Mouse (Mus musculus) myocyte (in vitro differentiated cells): ENCODE data around the gene Dda1. TPM values are rescaled to one million over a fixed set of nuclear protein-coding genes. Genes with fewer than 3 reads are reported as not detected.

Source experiments
- H3K27me3 ChIP-seq: one replicate; pipeline ENCODE4 v1.6.1; 2011; ENCODE audit not compliant: control insufficient read depth, insufficient read depth, insufficient read length
- H3K36me3 ChIP-seq: one replicate; pipeline ENCODE4 v1.6.1; 2011; ENCODE audit not compliant: control insufficient read depth, insufficient read depth
- H3K4me2 ChIP-seq: one replicate; pipeline ENCODE4 v1.6.1; 2011; ENCODE audit warnings: low read depth, control low read depth
- H3K4me3 ChIP-seq: one replicate; pipeline ENCODE4 v1.5.1; 2011; ENCODE audit warnings: mild to moderate bottlenecking, control low read depth, moderate library complexity
- H3K79me2 ChIP-seq: one replicate; pipeline ENCODE4 v1.6.1; 2011; ENCODE audit not compliant: control insufficient read depth, insufficient read depth
- H3ac ChIP-seq: one replicate; pipeline ENCODE4 v1.6.1; 2011; ENCODE audit not compliant: control insufficient read depth, insufficient read length
- CEBPB ChIP-seq: IDR thresholded peaks from 2 replicates; pipeline ENCODE4 v1.6.1; 2011; ENCODE audit warnings: mild to moderate bottlenecking, moderate library complexity; ENCODE audit not compliant: poor library complexity, insufficient read depth, severe bottlenecking
- E2F4 ChIP-seq: IDR thresholded peaks from one replicate; pipeline ENCODE4 v1.6.1; 2011; ENCODE audit warnings: mild to moderate bottlenecking, control low read depth, moderate library complexity; ENCODE audit not compliant: insufficient read depth
- MAX ChIP-seq: IDR thresholded peaks from one replicate; pipeline ENCODE4 v1.6.1; 2011; ENCODE audit warnings: low read depth, mild to moderate bottlenecking, control low read depth
- MYOD1 ChIP-seq, 3 experiments: IDR thresholded peaks; one replicate each; pipeline ENCODE4 v1.6.1; 2011; ENCODE audit warnings: control low read depth in 2 of 3, low read depth in 2 of 3, mild to moderate bottlenecking in 2 of 3, moderate library complexity in 1 of 3; ENCODE audit not compliant: insufficient read length in 2 of 3, control insufficient read depth in 1 of 3
- MYOG ChIP-seq, 3 experiments: IDR thresholded peaks; one replicate each; pipeline ENCODE4 v1.6.1; 2011; ENCODE audit warnings: control low read depth in 2 of 3, low read depth in 2 of 3, mild to moderate bottlenecking in 2 of 3; ENCODE audit not compliant: insufficient read length in 2 of 3, control insufficient read depth in 1 of 3, insufficient read depth in 1 of 3
- POLR2A ChIP-seq: IDR thresholded peaks from one replicate; pipeline ENCODE4 v1.6.1; 2011; ENCODE audit warnings: low read depth, mild to moderate bottlenecking, control low read depth, moderate library complexity; ENCODE audit not compliant: insufficient read length
- POLR2AphosphoS2 ChIP-seq: IDR thresholded peaks from one replicate; pipeline ENCODE4 v1.6.1; 2011; ENCODE audit warnings: low read depth, control low read depth; ENCODE audit not compliant: insufficient read length
- REST ChIP-seq: IDR thresholded peaks from one replicate; pipeline ENCODE4 v1.6.1; 2011; ENCODE audit warnings: mild to moderate bottlenecking, control low read depth, moderate library complexity; ENCODE audit not compliant: insufficient read depth, insufficient read length
- SRF ChIP-seq: IDR thresholded peaks from one replicate; pipeline ENCODE4 v1.6.1; 2011; ENCODE audit warnings: low read depth; ENCODE audit not compliant: control insufficient read depth, insufficient read length
- TCF12 ChIP-seq: IDR thresholded peaks from one replicate; pipeline ENCODE4 v1.6.1; 2011; ENCODE audit warnings: mild to moderate bottlenecking, control low read depth; ENCODE audit not compliant: poor library complexity, insufficient read depth, severe bottlenecking
- TCF3 ChIP-seq: IDR thresholded peaks from one replicate; pipeline ENCODE4 v1.6.1; 2011; ENCODE audit warnings: low read depth, control low read depth; ENCODE audit not compliant: insufficient read length
- USF1 ChIP-seq: IDR thresholded peaks from one replicate; pipeline ENCODE4 v1.6.1; 2011; ENCODE audit warnings: low read depth, mild to moderate bottlenecking, control low read depth, moderate library complexity
- polyA plus RNA-seq: library from polyadenylated mRNA; unstranded; fragments of >200 nt; fragmentation: generic; extraction: Trizol; gene quantifications from one replicate; pipeline ENCODE4 v1.2.1, GENCODE M21; 2012; ENCODE audit warnings: missing spikeins

The Dda1 gene
- polyA plus RNA-seq, 1 experiment = 117 TPM

GRCm38 (mm10) chr8:71474344-71474743 is 5.3 kb downstream of the Dda1 start:
- Histone ChIP-seq H3K4me2 (no peak overlapping the region), H3K4me3 (no peak overlapping the region), H3K79me2 (peaks cover 22% of the 10 kb centered on the region), H3K27me3 (no peaks in the 10 kb centered on the region), H3K36me3 (peaks cover 5% of the 10 kb centered on the region), H3ac (no peak overlapping the region)
- TF ChIP-seq REST (no peak), USF1 (no peak), POLR2A (no peak), TCF3 (no peak), TCF12 (no peak), E2F4 (no peak), POLR2AphosphoS2 (no peak), MAX (no peak), MYOG (IDR thresholded peaks at IDR 0.05; ENCODE audit: control insufficient read depth in 1 of 3, insufficient read depth in 1 of 3, insufficient read length in 2 of 3, low read depth in 2 of 3) (no peak), CEBPB (no peak), MYOD1 (IDR thresholded peaks at IDR 0.05; ENCODE audit: control insufficient read depth in 1 of 3, insufficient read length in 2 of 3, low read depth in 2 of 3) (no peak), SRF (no peak)

- no peak overlapping the region for H3ac ChIP-seq
- H3K36me3 ChIP-seq = peaks cover 5% of the 10 kb centered on the region
- H3K27me3 ChIP-seq = no peaks in the 10 kb centered on the region
- TF ChIP-seq TCF12 (no peak), SRF (no peak), CEBPB (no peak), REST (no peak), POLR2AphosphoS2 (no peak), MAX (no peak), MYOD1 (IDR thresholded peaks at IDR 0.05; ENCODE audit: control insufficient read depth in 1 of 3, insufficient read length in 2 of 3, low read depth in 2 of 3) (no peak), TCF3 (no peak), MYOG (IDR thresholded peaks at IDR 0.05; ENCODE audit: control insufficient read depth in 1 of 3, insufficient read depth in 1 of 3, insufficient read length in 2 of 3, low read depth in 2 of 3) (no peak), USF1 (no peak)
- H3K4me2 ChIP-seq = no peak overlapping the region
- H3K79me2 ChIP-seq = peaks cover 15% of the 10 kb centered on the region
- H3K4me3 ChIP-seq = no peak overlapping the region
These were observed 6.0 kb downstream of the Dda1 start for GRCm38 (mm10) chr8:71474785-71475701.

GRCm38 (mm10) chr8:71475702-71476075 is 6.7 kb downstream of the Dda1 start:
- Histone ChIP-seq H3K27me3 (no peaks in the 10 kb centered on the region), H3K4me3 (no peak overlapping the region), H3K4me2 (peak overlapping the region; percentile 61), H3K79me2 (peaks cover 9% of the 10 kb centered on the region), H3K36me3 (peaks cover 5% of the 10 kb centered on the region), H3ac (peak overlapping the region; percentile 71)
- TF ChIP-seq CEBPB (no peak), POLR2AphosphoS2 (peak; percentile 71)

GRCm38 (mm10) chr8:71476099-71476940 is 7.3 kb downstream of the Dda1 start:
- Histone ChIP-seq H3K79me2 (peaks cover 4% of the 10 kb centered on the region), H3K4me2 (peak overlapping the region; percentile 61), H3K27me3 (no peaks in the 10 kb centered on the region), H3ac (peak overlapping the region; percentile 71), H3K36me3 (peaks cover 5% of the 10 kb centered on the region), H3K4me3 (no peak overlapping the region)
- peak in 1 of 3 experiments; percentile 1 for TF ChIP-seq MYOG (IDR thresholded peaks at IDR 0.05; ENCODE audit: control insufficient read depth in 1 of 3, insufficient read depth in 1 of 3, insufficient read length in 2 of 3, low read depth in 2 of 3)
- TF ChIP-seq CEBPB = no peak
- TF ChIP-seq POLR2A = peak; percentile 48
- TF ChIP-seq MYOD1 (IDR thresholded peaks at IDR 0.05; ENCODE audit: control insufficient read depth in 1 of 3, insufficient read length in 2 of 3, low read depth in 2 of 3) = peak in 1 of 3 experiments; percentile 58
- TF ChIP-seq REST = no peak
- TF ChIP-seq POLR2AphosphoS2 = peak; percentile 83
- TF ChIP-seq TCF12 = no peak
